Mouse (Mus musculus) CH12.LX (cell line): ENCODE measurements at regions not wholly inside any gene's neighbourhood (a gene's known extent, or its start where the extent isn't known, plus 50 kb on each side); places are given as distances from the start of the nearest gene placed in this dataset.

Experiments used
- DNase-seq: peaks from one replicate; pipeline ENCODE4 v3.0.0-alpha.2; 2013; ENCODE audit errors: extremely low read depth
- H3K27ac ChIP-seq: 2 replicates; pipeline ENCODE4 v1.5.1; 2012; ENCODE audit warnings: low read depth, mild to moderate bottlenecking, control low read depth, moderate library complexity; ENCODE audit not compliant: insufficient read depth
- H3K27me3 ChIP-seq: replicated peaks from 2 replicates; pipeline ENCODE3; 2012; ENCODE audit warnings: inconsistent platforms
- H3K36me3 ChIP-seq, 2 experiments: replicated peaks in 1 of 2; 2 replicates each; pipeline versions ENCODE3 to v1.6.1; 2012; ENCODE audit warnings: inconsistent platforms in 1 of 2, low read length in 1 of 2, mild to moderate bottlenecking in 1 of 2, mixed read lengths in 1 of 2, moderate library complexity in 1 of 2; ENCODE audit not compliant: control insufficient read depth in 1 of 2, insufficient read depth in 1 of 2
- H3K4me1 ChIP-seq, 2 experiments: 2 replicates each; pipeline ENCODE4 v1.6.1; 2012; ENCODE audit warnings: inconsistent platforms in 1 of 2, moderate library complexity in 1 of 2; ENCODE audit not compliant: insufficient read depth in 2 of 2, control insufficient read depth in 1 of 2
- H3K4me2 ChIP-seq: 2 replicates; pipeline ENCODE4 v1.6.1; 2012; ENCODE audit warnings: low read depth, mild to moderate bottlenecking, control low read depth; ENCODE audit not compliant: poor library complexity, insufficient read depth, severe bottlenecking
- H3K4me3 ChIP-seq, 3 experiments: fragments of 150-350 bp in 1 of 3; sonication (generic) in 1 of 3; replicated peaks in 1 of 3; 2 replicates each; pipeline versions ENCODE3 to v1.5.1; 2011 to 2012; ENCODE audit warnings: low read depth in 2 of 3, low read length in 2 of 3, mild to moderate bottlenecking in 2 of 3, moderate library complexity in 2 of 3, control low read depth in 1 of 3, improper control_type of control experiment in 1 of 3, inconsistent platforms in 1 of 3, mixed read lengths in 1 of 3; ENCODE audit not compliant: poor library complexity in 1 of 3
- H3K79me2 ChIP-seq: replicated peaks from 2 replicates; pipeline ENCODE4 v1.6.1; 2012; ENCODE audit warnings: mild to moderate bottlenecking, moderate library complexity; ENCODE audit not compliant: control insufficient read depth, poor library complexity, insufficient read depth, severe bottlenecking; ENCODE audit errors: extremely low read depth
- H3K9ac ChIP-seq: 2 replicates; pipeline ENCODE4 v1.6.1; 2012; ENCODE audit warnings: low read depth, mild to moderate bottlenecking, control low read depth, moderate library complexity; ENCODE audit not compliant: insufficient read depth
- H3K9me3 ChIP-seq: replicated peaks from 2 replicates; pipeline ENCODE3; 2012; ENCODE audit warnings: low read length, inconsistent platforms, mixed read lengths
- BHLHE40 ChIP-seq: IDR thresholded peaks from 2 replicates; pipeline ENCODE4 v1.6.1; 2011; ENCODE audit warnings: mild to moderate bottlenecking, low read depth, low read length, improper control_type of control experiment
- CTCF ChIP-seq, 2 experiments: IDR thresholded peaks in 1 of 2; conservative IDR thresholded peaks in 1 of 2; 2 replicates each; pipeline ENCODE4 v1.5.1; 2011 to 2012; ENCODE audit warnings: low read depth in 2 of 2, low read length in 2 of 2, improper control_type of control experiment in 1 of 2, inconsistent platforms in 1 of 2, mild to moderate bottlenecking in 1 of 2, moderate library complexity in 1 of 2
- IRF4 ChIP-seq: IDR thresholded peaks from 2 replicates; pipeline ENCODE4 v1.6.1; 2014; ENCODE audit warnings: low read depth, mild to moderate bottlenecking, inconsistent platforms, low read length, improper control_type of control experiment
- KAT2A ChIP-seq: IDR thresholded peaks from 2 replicates; pipeline ENCODE4 v1.6.1; 2012; ENCODE audit warnings: low read length, improper control_type of control experiment, inconsistent platforms; ENCODE audit not compliant: insufficient replicate concordance
- MAFK ChIP-seq: IDR thresholded peaks from 2 replicates; pipeline ENCODE4 v1.6.1; 2011; ENCODE audit warnings: low read length, improper control_type of control experiment; ENCODE audit not compliant: insufficient replicate concordance
- MEF2A ChIP-seq: IDR thresholded peaks from 2 replicates; pipeline ENCODE4 v1.6.1; 2014; ENCODE audit warnings: low read depth, mild to moderate bottlenecking, inconsistent platforms, low read length, improper control_type of control experiment, borderline replicate concordance
- MXI1 ChIP-seq: IDR thresholded peaks from 2 replicates; pipeline ENCODE4 v1.6.1; 2011; ENCODE audit warnings: mild to moderate bottlenecking, low read depth, low read length, improper control_type of control experiment
- MYC ChIP-seq: IDR thresholded peaks from 2 replicates; pipeline ENCODE4 v1.6.1; 2011; ENCODE audit warnings: low read depth, mild to moderate bottlenecking, improper control_type of control experiment, low read length
- NRF1 ChIP-seq: IDR thresholded peaks from 2 replicates; pipeline ENCODE4 v1.6.1; 2014; ENCODE audit warnings: low read depth, mild to moderate bottlenecking, inconsistent platforms, low read length, improper control_type of control experiment, moderate library complexity
- PAX5 ChIP-seq: IDR thresholded peaks from 2 replicates; pipeline ENCODE4 v1.6.1; 2012; ENCODE audit warnings: low read length, inconsistent platforms, mixed read lengths
- TBP ChIP-seq: conservative IDR thresholded peaks from 2 replicates; pipeline ENCODE4 v1.6.1; 2011; ENCODE audit warnings: low read depth, low read length, improper control_type of control experiment
- USF1 ChIP-seq: IDR thresholded peaks from 2 replicates; pipeline ENCODE4 v1.6.1; 2014; ENCODE audit warnings: low read depth, mild to moderate bottlenecking, inconsistent platforms, low read length, improper control_type of control experiment
- ZKSCAN1 ChIP-seq: IDR thresholded peaks from 2 replicates; pipeline ENCODE4 v1.6.1; 2012; ENCODE audit warnings: low read depth, inconsistent platforms, low read length, improper control_type of control experiment, borderline replicate concordance
- ZMIZ1 ChIP-seq: IDR thresholded peaks from 2 replicates; pipeline ENCODE4 v1.6.1; 2012; ENCODE audit warnings: low read depth, mild to moderate bottlenecking, inconsistent platforms, low read length, improper control_type of control experiment
- ZNF384 ChIP-seq: IDR thresholded peaks from 2 replicates; pipeline ENCODE4 v1.6.1; 2012; ENCODE audit warnings: low read depth, low read length, improper control_type of control experiment, inconsistent platforms
- dilution Hi-C: fragments of 300-500 bp; cut with MboI; formaldehyde crosslinking; loops from 2 replicates; pipeline ENCODE4 v1.14.3; 2020; ENCODE audit warnings: low sequenced_read_pairs; ENCODE audit not compliant: extremely low pct_unique_long_range_greater_than_20kb, extremely low pct_ligation_motif_present
- in situ Hi-C: fragments of 300-500 bp; cut with MboI; formaldehyde crosslinking; loops from 3 replicates; pipeline ENCODE4 v1.14.3; 2019; ENCODE audit warnings: low sequenced_read_pairs, low pct_ligation_motif_present, low pct_unique_long_range_greater_than_20kb, mixed read lengths

DNA sequence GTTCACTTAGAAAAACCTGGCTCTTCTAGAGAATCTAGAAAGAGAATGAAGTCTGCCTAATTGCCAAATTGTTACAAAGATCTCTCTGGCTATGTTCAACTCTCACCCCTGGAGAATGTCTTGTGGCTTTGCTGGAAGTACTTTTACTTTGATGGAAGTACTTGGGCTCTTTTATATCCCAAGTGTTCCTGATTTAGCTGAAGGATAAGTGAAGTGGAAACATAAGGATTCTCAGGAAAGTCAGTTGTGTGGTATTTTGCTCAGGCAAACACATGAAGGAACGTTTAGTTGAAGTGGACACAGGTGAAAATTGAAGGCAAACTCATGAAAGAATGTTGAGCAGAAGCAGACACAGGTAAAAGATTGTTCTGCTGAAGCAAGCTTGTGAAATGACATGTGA, 1340.0 kb upstream of the Sel1l start:
- Histone ChIP-seq H3K9ac (no peak overlapping the region), H3K27me3 (no peaks in the 10 kb centered on the region), H3K4me1 (no peaks in the 10 kb centered on the region), H3K79me2 (no peaks in the 10 kb centered on the region), H3K9me3 (no peaks in the 10 kb centered on the region), H3K4me3 (no peak overlapping the region), H3K36me3 (no peaks in the 10 kb centered on the region), H3K27ac (no peak overlapping the region), H3K4me2 (no peak overlapping the region)
- DNase-seq: no peak
- no peak for TF ChIP-seq NRF1
- no peak for TF ChIP-seq ZKSCAN1
- no peak for TF ChIP-seq PAX5
- no peak for TF ChIP-seq MEF2A
- no peak for TF ChIP-seq MXI1
- dilution Hi-C loops (no loop called here), in situ Hi-C loops (no loop called here)

DNA sequence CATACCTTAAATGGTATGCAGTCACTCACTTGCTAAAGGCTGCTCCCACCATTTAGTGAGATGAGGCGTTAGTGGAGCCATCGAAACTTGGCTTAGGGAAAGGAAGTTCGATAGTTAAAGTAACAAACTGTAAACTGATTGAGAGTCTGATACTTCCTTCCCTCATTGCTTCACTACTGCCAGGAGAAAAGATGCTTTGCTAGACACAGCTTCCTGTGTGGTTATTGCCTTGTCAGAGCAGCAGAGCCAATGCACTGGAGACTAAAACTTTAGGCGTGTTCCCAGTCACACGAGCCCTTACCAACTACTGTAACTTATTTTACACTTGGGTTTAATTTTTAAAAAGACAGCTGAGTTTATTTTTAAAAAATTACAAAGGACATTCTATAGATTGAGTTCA, 1324.8 kb upstream of the Sel1l start:
- no peak overlapping the region for H3K9ac ChIP-seq
- no peaks in the 10 kb centered on the region for H3K4me1 ChIP-seq
- H3K9me3 ChIP-seq: no peaks in the 10 kb centered on the region
- TF ChIP-seq BHLHE40 (no peak), KAT2A (no peak), CTCF (conservative IDR thresholded peaks at IDR 0.05 in 1 of 2, IDR thresholded peaks at IDR 0.05 in 1 of 2; ENCODE audit: low read depth in 2 of 2, low read length in 2 of 2) (no peak)
- no peaks in the 10 kb centered on the region for H3K79me2 ChIP-seq
- H3K36me3 ChIP-seq: no peaks in the 10 kb centered on the region
- no peaks in the 10 kb centered on the region for H3K27me3 ChIP-seq
- no peak for DNase-seq
- dilution Hi-C loops: no loop called here
- H3K4me2 ChIP-seq: no peak overlapping the region
- H3K27ac ChIP-seq: no peak overlapping the region
- in situ Hi-C loops: no loop called here
- no peak overlapping the region for H3K4me3 ChIP-seq

DNA sequence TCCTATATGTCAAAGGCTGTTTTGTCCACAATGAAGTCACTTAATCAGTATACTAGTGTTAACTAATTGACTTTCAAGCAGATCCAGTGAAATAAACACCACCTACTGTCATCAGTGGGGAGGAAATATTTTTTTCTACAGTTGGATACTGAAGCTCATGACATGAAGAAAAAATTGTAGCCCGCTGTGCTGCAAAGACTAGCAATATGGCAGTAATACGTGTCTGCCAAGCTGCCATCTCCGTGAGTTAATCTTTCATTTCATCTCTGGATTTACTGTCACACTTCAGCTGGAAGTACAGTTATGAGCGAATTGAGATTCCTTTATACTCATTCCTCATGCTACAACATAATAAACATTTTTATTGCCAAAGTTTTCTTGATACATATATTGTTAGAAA, 1311.3 kb upstream of the Sel1l start:
- Histone ChIP-seq H3K27me3 (no peaks in the 10 kb centered on the region), H3K9ac (no peak overlapping the region), H3K9me3 (no peaks in the 10 kb centered on the region), H3K4me2 (no peak overlapping the region), H3K36me3 (no peaks in the 10 kb centered on the region), H3K27ac (no peak overlapping the region), H3K4me1 (no peaks in the 10 kb centered on the region), H3K79me2 (no peaks in the 10 kb centered on the region), H3K4me3 (no peak overlapping the region)
- in situ Hi-C loops: no loop called here
- no peak for DNase-seq
- TF ChIP-seq ZNF384: no peak
- no peak for TF ChIP-seq MYC
- TF ChIP-seq MAFK: no peak
- TF ChIP-seq TBP: no peak
- no peak for TF ChIP-seq USF1
- no peak for TF ChIP-seq NRF1
- TF ChIP-seq CTCF (conservative IDR thresholded peaks at IDR 0.05 in 1 of 2, IDR thresholded peaks at IDR 0.05 in 1 of 2; ENCODE audit: low read depth in 2 of 2, low read length in 2 of 2): no peak
- TF ChIP-seq ZMIZ1: no peak
- no peak for TF ChIP-seq IRF4
- dilution Hi-C loops: no loop called here
